Mouse (Mus musculus): ENCODE measurements around the gene Dpp4. TPM values are rescaled to one million over a fixed set of nuclear protein-coding genes. Genes with fewer than 3 reads are reported as not detected.

The Dpp4 gene
- polyA plus RNA-seq, 1 experiment from 2014 or later: 41.8 TPM

GRCm38 (mm10) chr2:62425941-62426340 lies 13.9 kb upstream of the Dpp4 start:
- 74% methylated on average over 3 of the region's 3 CpGs for WGBS

GRCm38 (mm10) chr2:62423343-62423776 lies 11.3 kb upstream of the Dpp4 start:
- H3K27ac ChIP-seq (ENCODE audit: low read length): no peak overlapping the region
- H3K4me1 ChIP-seq (ENCODE audit: insufficient read depth, low read depth, low read length): 0 out of 2 replicates have a peak, but pooled peaks cover 3% of the 10 kb centered on the region
- ATAC-seq (no peak), DNase-seq (ENCODE audit: low spot score) (no peak)
- H3K36me3 ChIP-seq (ENCODE audit: insufficient read depth, low read length): no peaks in the 10 kb centered on the region
- no peak overlapping the region for H3K4me2 ChIP-seq (replicated peaks; ENCODE audit: low read depth, low read length)
- H3K4me3 ChIP-seq (ENCODE audit: low read depth, low read length): no peak overlapping the region
- no peaks in the 10 kb centered on the region for H3K9me3 ChIP-seq (ENCODE audit: low read length)
- no peaks in the 10 kb centered on the region for H3K27me3 ChIP-seq (replicated peaks; ENCODE audit: insufficient read depth, low read length)
- WGBS: 43% methylated on average over 4 of the region's 4 CpGs
- TF ChIP-seq EP300 (IDR thresholded peaks at IDR 0.05) (no peak), CTCF (IDR thresholded peaks at IDR 0.05) (no peak)
- no peak overlapping the region for H3K9ac ChIP-seq (replicated peaks; ENCODE audit: low read depth)

More at GRCm38 (mm10) chr2:62425941-62426340, 13.9 kb upstream of the Dpp4 start:
- H3K4me3 ChIP-seq (ENCODE audit: low read depth, low read length): no peak overlapping the region
- no peaks in the 10 kb centered on the region for H3K4me1 ChIP-seq (ENCODE audit: insufficient read depth, low read depth, low read length)
- DNase-seq (ENCODE audit: low spot score): no peak
- H3K9me3 ChIP-seq (ENCODE audit: low read length): no peaks in the 10 kb centered on the region
- no peak for TF ChIP-seq EP300 (IDR thresholded peaks at IDR 0.05)
- no peak for TF ChIP-seq CTCF (IDR thresholded peaks at IDR 0.05)
- H3K4me2 ChIP-seq (replicated peaks; ENCODE audit: low read depth, low read length): no peak overlapping the region
- ATAC-seq: no peak
- H3K27me3 ChIP-seq (replicated peaks; ENCODE audit: insufficient read depth, low read length): no peaks in the 10 kb centered on the region
- no peaks in the 10 kb centered on the region for H3K36me3 ChIP-seq (ENCODE audit: insufficient read depth, low read length)
- no peak overlapping the region for H3K27ac ChIP-seq (ENCODE audit: low read length)
- H3K9ac ChIP-seq (replicated peaks; ENCODE audit: low read depth): no peak overlapping the region

- Histone ChIP-seq H3K4me2 (replicated peaks; ENCODE audit: low read depth, low read length) (no peak overlapping the region), H3K4me1 (ENCODE audit: insufficient read depth, low read depth, low read length) (0 out of 2 replicates have a peak, but pooled peaks cover 3% of the 10 kb centered on the region), H3K27ac (ENCODE audit: low read length) (no peak overlapping the region), H3K27me3 (replicated peaks; ENCODE audit: insufficient read depth, low read length) (no peaks in the 10 kb centered on the region), H3K4me3 (ENCODE audit: low read depth, low read length) (no peak overlapping the region), H3K9ac (replicated peaks; ENCODE audit: low read depth) (no peak overlapping the region), H3K9me3 (ENCODE audit: low read length) (no peaks in the 10 kb centered on the region), H3K36me3 (ENCODE audit: insufficient read depth, low read length) (no peaks in the 10 kb centered on the region)
- ATAC-seq (no peak), DNase-seq (ENCODE audit: low spot score) (no peak)
- no peak for TF ChIP-seq EP300 (IDR thresholded peaks at IDR 0.05)
- no peak for TF ChIP-seq CTCF (IDR thresholded peaks at IDR 0.05)
- 68% methylated on average over 6 of the region's 6 CpGs for WGBS
Measured at GRCm38 (mm10) chr2:62422515-62423342, 10.7 kb upstream of the Dpp4 start.

GRCm38 (mm10) chr2:62421229-62421628 lies 9.2 kb upstream of the Dpp4 start:
- WGBS: 90% methylated on average over 4 of the region's 4 CpGs
- H3K27ac ChIP-seq (ENCODE audit: low read length): no peak overlapping the region
- no peaks in the 10 kb centered on the region for H3K9me3 ChIP-seq (ENCODE audit: low read length)
- no peaks in the 10 kb centered on the region for H3K27me3 ChIP-seq (replicated peaks; ENCODE audit: insufficient read depth, low read length)
- no peak for ATAC-seq
- no peak for TF ChIP-seq CTCF (IDR thresholded peaks at IDR 0.05)
- TF ChIP-seq EP300 (IDR thresholded peaks at IDR 0.05): no peak
- H3K9ac ChIP-seq (replicated peaks; ENCODE audit: low read depth): no peak overlapping the region
- no peak overlapping the region for H3K4me2 ChIP-seq (replicated peaks; ENCODE audit: low read depth, low read length)
- no peak for DNase-seq (ENCODE audit: low spot score)
- H3K4me3 ChIP-seq (ENCODE audit: low read depth, low read length): no peak overlapping the region
- H3K4me1 ChIP-seq (ENCODE audit: insufficient read depth, low read depth, low read length): 0 out of 2 replicates have a peak, but pooled peaks cover 3% of the 10 kb centered on the region
- no peaks in the 10 kb centered on the region for H3K36me3 ChIP-seq (ENCODE audit: insufficient read depth, low read length)

- 68% methylated on average over 3 of the region's 3 CpGs for WGBS
- DNase-seq (ENCODE audit: low spot score) (no peak), ATAC-seq (no peak)
Measured at GRCm38 (mm10) chr2:62420045-62420444, 8.0 kb upstream of the Dpp4 start.

GRCm38 (mm10) chr2:62417233-62417632 lies 5.2 kb upstream of the Dpp4 start:
- Histone ChIP-seq H3K4me1 (ENCODE audit: insufficient read depth, low read depth, low read length) (0 out of 2 replicates have a peak, but pooled peaks cover 3% of the 10 kb centered on the region), H3K27ac (ENCODE audit: low read length) (no peak overlapping the region), H3K27me3 (replicated peaks; ENCODE audit: insufficient read depth, low read length) (no peaks in the 10 kb centered on the region), H3K9me3 (ENCODE audit: low read length) (no peaks in the 10 kb centered on the region), H3K36me3 (ENCODE audit: insufficient read depth, low read length) (no peaks in the 10 kb centered on the region), H3K9ac (replicated peaks; ENCODE audit: low read depth) (no peak overlapping the region), H3K4me3 (ENCODE audit: low read depth, low read length) (no peak overlapping the region), H3K4me2 (replicated peaks; ENCODE audit: low read depth, low read length) (no peak overlapping the region)
- TF ChIP-seq CTCF (IDR thresholded peaks at IDR 0.05): no peak
- TF ChIP-seq EP300 (IDR thresholded peaks at IDR 0.05): no peak
- no peak for DNase-seq (ENCODE audit: low spot score)
- ATAC-seq: no peak
- WGBS: 60% methylated on average over 1 of the region's 1 CpGs

More at GRCm38 (mm10) chr2:62420045-62420444, 8.0 kb upstream of the Dpp4 start:
- no peaks in the 10 kb centered on the region for H3K36me3 ChIP-seq (ENCODE audit: insufficient read depth, low read length)
- H3K27me3 ChIP-seq (replicated peaks; ENCODE audit: insufficient read depth, low read length): no peaks in the 10 kb centered on the region
- 0 out of 2 replicates have a peak, but pooled peaks cover 3% of the 10 kb centered on the region for H3K4me1 ChIP-seq (ENCODE audit: insufficient read depth, low read depth, low read length)
- no peaks in the 10 kb centered on the region for H3K9me3 ChIP-seq (ENCODE audit: low read length)
- H3K4me3 ChIP-seq (ENCODE audit: low read depth, low read length): no peak overlapping the region
- H3K4me2 ChIP-seq (replicated peaks; ENCODE audit: low read depth, low read length): no peak overlapping the region
- TF ChIP-seq CTCF (IDR thresholded peaks at IDR 0.05): no peak
- TF ChIP-seq EP300 (IDR thresholded peaks at IDR 0.05): no peak
- H3K9ac ChIP-seq (replicated peaks; ENCODE audit: low read depth): no peak overlapping the region
- H3K27ac ChIP-seq (ENCODE audit: low read length): no peak overlapping the region
